Mouse (Mus musculus): ENCODE results near the gene Ift22. TPM values are rescaled to one million over a fixed set of nuclear protein-coding genes. Genes with fewer than 3 reads are reported as not detected.

Ift22 gene
- polyA plus RNA-seq, 1 experiment from 2014 or later = 86.7 TPM

GRCm38 (mm10) chr5:136962501-136962900, 54.6 kb downstream of the Ift22 start:
- Histone ChIP-seq H3K4me2 (replicated peaks; ENCODE audit: low read depth, low read length) (peak overlapping the region; percentile 77), H3K9ac (ENCODE audit: low read depth, low read length) (peak overlapping the region; percentile 78), H3K27me3 (ENCODE audit: control insufficient read depth, insufficient read depth, low read length) (no peaks in the 10 kb centered on the region), H3K27ac (ENCODE audit: low read depth, low read length) (peak overlapping the region; percentile 87), H3K36me3 (ENCODE audit: control insufficient read depth, insufficient read depth, low read length) (peaks cover 33% of the 10 kb centered on the region), H3K4me1 (ENCODE audit: control insufficient read depth, insufficient read depth, low read length) (peaks cover 43% of the 10 kb centered on the region), H3K9me3 (ENCODE audit: control insufficient read depth, low read length) (no peaks in the 10 kb centered on the region), H3K4me3 (ENCODE audit: low read length) (peak overlapping the region; percentile 82)
- ATAC-seq (ENCODE audit: low FRiP score, low TSS enrichment) = peak; percentile 68
- 1% methylated on average over 10 of the region's 10 CpGs for WGBS

- H3K4me1 ChIP-seq (ENCODE audit: control insufficient read depth, insufficient read depth, low read length) = peaks cover 45% of the 10 kb centered on the region
- H3K36me3 ChIP-seq (ENCODE audit: control insufficient read depth, insufficient read depth, low read length) = peaks cover 33% of the 10 kb centered on the region
- peak overlapping the region; percentile 78; the same call in 1 of the 2 replicates for H3K9ac ChIP-seq (ENCODE audit: low read depth, low read length)
- H3K9me3 ChIP-seq (ENCODE audit: control insufficient read depth, low read length) = no peaks in the 10 kb centered on the region
- H3K4me3 ChIP-seq (ENCODE audit: low read length) = peak overlapping the region; percentile 82
- H3K27ac ChIP-seq (ENCODE audit: low read depth, low read length) = no peak overlapping the region
- 70% methylated on average over 8 of the region's 8 CpGs for WGBS
- peak overlapping the region; percentile 77 for H3K4me2 ChIP-seq (replicated peaks; ENCODE audit: low read depth, low read length)
- no peaks in the 10 kb centered on the region for H3K27me3 ChIP-seq (ENCODE audit: control insufficient read depth, insufficient read depth, low read length)
- no peak for ATAC-seq (ENCODE audit: low FRiP score, low TSS enrichment)
These were observed 55.1 kb downstream of the Ift22 start for GRCm38 (mm10) chr5:136962966-136963540.

Other genes starting within 250 kb of the Ift22 start
- gene Myl10, start 215.0 kb upstream of the Ift22 start, polyA plus RNA-seq (2014; fragmentation: Nextera tagmentation; extraction: Ambion mirVana) = not detected in 2 replicates
- gene Col26a1, start 24.9 kb upstream of the Ift22 start, polyA plus RNA-seq (2014; fragmentation: Nextera tagmentation; extraction: Ambion mirVana) = 37.5 and 44.0 TPM in 2 replicates
- gene Fis1, start 45.1 kb downstream of the Ift22 start, polyA plus RNA-seq (2014; fragmentation: Nextera tagmentation; extraction: Ambion mirVana) = 333 and 398 TPM in 2 replicates
- 1.5 and 1.7 TPM in 2 replicates for gene Cldn15, start 58.5 kb downstream of the Ift22 start, polyA plus RNA-seq (2014; fragmentation: Nextera tagmentation; extraction: Ambion mirVana)
- 28.5 and 41.4 TPM in 2 replicates for gene Plod3, start 78.9 kb downstream of the Ift22 start, polyA plus RNA-seq (2014; fragmentation: Nextera tagmentation; extraction: Ambion mirVana)
- gene Znhit1, start 79.9 kb downstream of the Ift22 start, polyA plus RNA-seq (2014; fragmentation: Nextera tagmentation; extraction: Ambion mirVana) = 80.6 and 93.2 TPM in 2 replicates
- gene Vgf, start 118.2 kb downstream of the Ift22 start, polyA plus RNA-seq (2014; fragmentation: Nextera tagmentation; extraction: Ambion mirVana) = 0.16 and 0.36 TPM in 2 replicates
- gene Ap1s1, start 138.0 kb downstream of the Ift22 start, polyA plus RNA-seq (2014; fragmentation: Nextera tagmentation; extraction: Ambion mirVana) = 145 and 152 TPM in 2 replicates
- gene Serpine1, start 164.1 kb downstream of the Ift22 start, polyA plus RNA-seq (2014; fragmentation: Nextera tagmentation; extraction: Ambion mirVana) = 0.26 and 0.32 TPM in 2 replicates
- gene Trim56, start 208.1 kb downstream of the Ift22 start, polyA plus RNA-seq (2014; fragmentation: Nextera tagmentation; extraction: Ambion mirVana) = 9.7 TPM in 2 replicates
- not detected in 2 replicates for gene Muc3, start 241.2 kb downstream of the Ift22 start, polyA plus RNA-seq (2014; fragmentation: Nextera tagmentation; extraction: Ambion mirVana)

Data from kidney, embryonic 14.5 days (tissue).